Mouse (Mus musculus) adipocyte (in vitro differentiated cells): Measurements from ENCODE around the gene Nfat5.

Experiments
- DNase-seq: peaks from one replicate; pipeline ENCODE4 v3.0.0-alpha.2; 2016; ENCODE audit warnings: low spot score

Gene Nfat5

DNA sequence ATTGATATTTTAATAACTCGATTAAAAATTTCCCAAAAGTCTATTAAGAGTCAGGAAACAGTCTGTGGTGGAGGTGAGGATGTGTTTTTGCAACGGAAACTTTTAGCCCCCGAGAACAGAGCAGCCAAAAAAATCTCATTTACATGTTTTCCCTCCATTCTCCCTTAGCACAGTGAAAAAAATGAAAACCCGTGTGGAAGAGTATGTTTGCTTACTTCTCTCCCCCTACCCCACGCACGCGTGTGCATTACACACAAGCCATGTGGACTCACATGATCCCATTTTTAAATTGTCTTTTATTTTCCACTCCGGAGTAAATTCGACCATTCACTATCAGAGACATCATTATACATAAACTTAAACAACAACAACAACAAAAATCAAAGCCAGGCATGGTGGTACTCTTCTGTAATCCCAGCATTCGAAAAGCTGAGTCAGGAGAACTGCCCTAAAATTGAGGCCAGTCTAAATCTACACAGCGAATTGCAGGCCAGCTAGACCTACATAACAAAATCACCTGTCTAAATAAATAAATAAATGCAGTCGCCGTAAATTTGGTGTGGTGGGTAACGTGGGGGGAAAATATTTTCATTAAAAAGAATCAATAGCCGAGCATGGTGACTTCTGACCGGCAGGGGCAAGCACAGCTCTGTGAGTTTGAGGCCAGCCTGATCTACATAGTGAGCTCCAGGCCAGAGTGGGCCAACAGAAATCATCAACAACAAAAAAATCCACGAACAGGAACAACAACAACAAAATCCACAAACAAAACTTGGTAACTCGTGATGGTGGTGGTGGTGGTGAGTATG lies 947 bp upstream of the Nfat5 start:
- DNase-seq, result no peak

DNA sequence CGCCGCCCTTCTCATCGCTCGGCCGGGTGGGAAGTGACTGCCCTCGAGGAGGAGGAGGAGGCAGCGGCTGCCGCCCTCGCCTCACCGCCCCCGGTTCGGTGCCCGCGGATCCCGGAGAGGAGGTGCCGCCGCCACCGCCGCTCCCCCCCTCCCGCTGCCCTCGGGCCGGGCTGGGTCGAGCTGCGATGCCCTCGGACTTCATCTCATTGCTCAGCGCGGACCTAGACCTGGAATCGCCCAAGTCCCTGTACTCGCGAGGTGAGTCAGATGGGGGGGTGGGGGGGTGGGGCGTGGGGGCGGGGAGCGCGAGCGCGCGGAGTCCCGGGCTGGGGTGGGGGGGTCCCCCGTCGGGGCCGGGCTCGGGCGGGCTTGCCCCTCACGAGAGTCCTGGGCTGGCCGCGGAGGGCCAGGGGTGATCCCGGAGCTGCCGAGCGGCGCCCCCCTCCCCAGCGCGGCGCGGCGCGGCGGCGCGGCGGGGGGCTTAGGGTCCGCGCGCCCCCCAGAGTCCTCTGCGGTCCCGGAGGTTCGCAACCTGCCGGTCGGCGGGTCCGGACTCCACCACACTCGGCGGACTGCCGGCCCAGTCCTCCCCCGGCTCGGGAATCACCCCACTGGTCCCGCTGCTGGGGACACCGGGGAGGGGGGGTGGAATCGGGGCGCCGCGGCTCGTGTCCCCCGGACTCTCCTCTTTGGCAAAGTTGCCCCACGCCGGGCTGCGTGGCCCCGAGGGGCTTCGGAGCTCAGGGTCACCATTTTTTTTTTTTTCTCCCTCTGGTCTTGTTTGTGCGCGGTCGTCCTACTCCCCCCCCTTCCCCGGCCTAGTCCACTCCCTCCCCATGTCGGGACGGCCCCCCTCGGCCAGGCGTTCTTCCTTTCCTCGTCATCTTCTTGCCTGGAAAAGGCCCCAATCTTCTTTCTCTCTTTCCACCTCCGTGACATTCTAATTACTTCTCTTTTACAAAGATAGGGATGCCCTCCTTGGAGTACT lies 665 bp downstream of the Nfat5 start:
- DNase-seq, result peak; percentile 70

- peak; percentile 37 for DNase-seq
Observed at GRCm38 (mm10) chr8:107295450-107295849, 2.2 kb downstream of the Nfat5 start.

- no peak for DNase-seq
Observed at GRCm38 (mm10) chr8:107311876-107312275, 18.6 kb downstream of the Nfat5 start.

DNA sequence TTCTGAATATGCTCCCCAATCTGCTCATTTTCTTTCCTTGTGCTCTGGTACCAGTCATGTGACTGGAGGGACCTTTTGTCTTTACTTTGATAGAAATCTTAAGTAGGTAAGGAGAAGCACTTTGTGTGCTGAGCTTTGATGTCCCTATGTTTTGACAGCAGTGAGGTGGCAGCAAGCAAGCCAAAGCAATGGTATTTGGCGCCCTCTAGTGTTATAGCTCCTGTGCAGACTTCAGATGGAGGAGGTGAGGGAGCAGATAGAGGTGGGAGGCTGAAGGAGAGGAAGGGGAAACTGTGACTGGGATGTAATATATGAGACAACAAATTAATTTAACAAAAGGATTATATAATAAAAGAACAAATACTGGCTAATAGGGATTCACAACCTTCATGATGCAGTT lies 30.9 kb downstream of the Nfat5 start:
- peak; percentile 89 for DNase-seq

DNA sequence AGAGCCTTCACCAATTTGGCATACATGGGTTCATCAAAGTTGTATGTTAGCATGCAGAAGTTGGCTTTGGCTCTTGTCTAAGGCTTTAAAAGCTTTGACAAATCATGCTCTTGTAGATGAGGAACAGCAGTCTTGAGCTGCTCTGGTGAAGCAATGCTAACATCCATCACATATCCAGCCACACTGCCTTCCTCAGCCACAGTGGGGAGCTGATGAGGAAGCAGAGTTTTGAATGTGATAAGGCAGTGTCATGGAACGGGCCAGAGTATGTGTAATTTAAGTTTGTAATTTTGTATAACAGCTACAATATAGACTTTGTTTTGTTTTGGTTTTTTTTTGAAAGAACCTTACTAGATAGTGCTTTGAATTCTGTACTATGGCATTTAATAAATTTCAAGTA lies 36.3 kb downstream of the Nfat5 start:
- no peak for DNase-seq

- no peak for DNase-seq
Observed at GRCm38 (mm10) chr8:107336480-107336879, 43.2 kb downstream of the Nfat5 start.

DNA sequence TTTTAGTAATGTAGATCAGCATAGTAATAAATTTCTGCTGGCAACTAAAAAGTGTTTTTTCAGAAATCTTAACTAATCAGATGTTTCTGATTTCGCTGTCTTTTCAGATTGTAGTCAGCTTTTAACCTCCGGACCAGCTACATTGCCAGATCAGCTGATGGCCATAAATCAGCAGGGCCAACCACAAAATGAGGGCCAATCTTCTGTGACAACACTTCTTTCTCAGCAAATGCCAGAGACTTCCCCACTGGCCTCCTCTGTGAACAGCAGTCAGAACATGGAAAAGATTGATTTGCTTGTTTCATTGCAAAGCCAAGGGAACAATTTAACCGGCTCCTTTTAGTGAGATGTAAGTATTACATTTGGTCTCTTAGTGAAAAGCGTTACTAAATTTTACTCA lies 77.0 kb downstream of the Nfat5 start:
- peak; percentile 94 for DNase-seq

GRCm38 (mm10) chr8:107377346-107377745 lies 84.1 kb downstream of the Nfat5 start:
- DNase-seq, result no peak

DNA sequence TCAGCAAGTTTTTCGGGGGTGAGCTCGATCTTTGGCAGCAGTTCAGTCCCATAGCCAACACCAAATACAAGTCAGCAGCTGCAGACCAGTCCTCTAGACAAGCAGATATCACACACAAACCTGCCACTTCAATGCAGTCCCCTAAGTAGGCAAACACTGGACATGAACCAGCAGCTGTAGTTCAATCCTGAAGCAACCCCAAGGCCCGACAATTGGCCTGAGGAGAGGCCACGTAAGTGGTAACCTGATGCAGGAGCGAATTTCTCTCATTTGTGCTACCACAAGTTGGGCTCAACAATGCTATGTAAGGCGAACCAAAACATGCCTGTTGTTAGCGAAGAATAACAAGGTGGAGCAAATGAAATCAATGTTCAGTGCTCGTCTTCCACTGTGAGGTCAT lies 87.5 kb downstream of the Nfat5 start:
- no peak for DNase-seq

- no peak for DNase-seq
Observed at GRCm38 (mm10) chr8:107381666-107382065, 88.4 kb downstream of the Nfat5 start.

DNA sequence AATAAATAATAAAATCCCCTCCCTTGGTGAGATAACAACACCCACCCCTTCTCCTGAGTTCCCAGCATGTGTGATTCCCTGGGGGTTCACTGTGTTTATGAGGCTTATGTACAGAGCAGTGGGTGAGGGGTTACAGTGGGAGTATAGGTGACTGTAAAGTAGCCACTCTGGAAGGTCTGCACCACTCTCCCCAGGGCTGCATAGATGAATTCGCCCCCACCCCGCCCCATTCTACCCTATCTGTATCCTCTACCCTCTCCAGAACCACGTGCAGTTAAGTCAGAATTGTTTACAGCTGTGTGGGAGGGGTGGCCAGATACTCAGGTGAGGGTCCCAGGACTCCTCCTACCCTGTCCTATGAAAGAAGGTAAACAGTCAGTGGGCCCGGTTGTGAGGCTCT lies 89.6 kb downstream of the Nfat5 start:
- no peak for DNase-seq

GRCm38 (mm10) chr8:107384651-107385050 lies 91.4 kb downstream of the Nfat5 start:
- no peak for DNase-seq

- peak; percentile 62 for DNase-seq
Observed at GRCm38 (mm10) chr8:107385063-107385462, 91.8 kb downstream of the Nfat5 start.

DNA sequence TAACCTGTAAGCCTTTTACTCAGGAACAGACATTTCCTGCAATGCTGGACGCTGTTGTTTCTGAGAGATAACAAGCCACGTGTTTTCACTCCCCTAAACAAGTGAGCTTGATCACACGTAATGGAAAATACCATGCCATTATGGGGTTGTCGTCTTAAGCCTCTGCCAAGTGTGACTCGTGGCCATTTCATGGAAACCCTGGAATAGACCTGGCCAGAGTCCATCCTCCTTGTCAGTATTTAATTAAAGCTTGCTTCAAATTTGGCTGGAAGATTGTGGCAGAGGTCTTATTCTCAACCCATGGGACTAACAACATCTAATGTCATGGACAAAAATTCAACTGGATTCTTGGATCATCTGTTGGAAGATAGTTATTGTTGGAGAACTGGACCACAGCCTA lies 92.9 kb downstream of the Nfat5 start:
- DNase-seq, result peak; percentile 95

DNA sequence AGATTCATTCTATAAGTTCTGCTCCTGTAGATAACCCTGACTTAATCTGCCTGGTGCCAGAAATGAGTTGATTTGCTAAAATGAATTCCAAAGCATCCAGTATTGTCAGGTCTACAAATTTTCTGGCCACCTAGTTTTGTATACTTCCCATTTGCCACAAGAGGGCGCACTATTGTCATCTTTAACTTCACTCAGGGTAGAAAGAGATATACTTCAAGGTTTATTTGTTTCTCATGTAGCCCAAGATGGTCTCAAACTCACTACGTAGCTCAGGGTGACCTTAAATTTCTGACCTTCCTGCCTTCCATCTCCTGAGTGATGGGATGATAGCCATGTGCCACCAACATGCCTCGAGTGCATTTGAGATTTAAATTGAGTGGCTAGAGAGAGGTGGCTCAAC lies 93.4 kb downstream of the Nfat5 start:
- DNase-seq, result peak; percentile 90

DNA sequence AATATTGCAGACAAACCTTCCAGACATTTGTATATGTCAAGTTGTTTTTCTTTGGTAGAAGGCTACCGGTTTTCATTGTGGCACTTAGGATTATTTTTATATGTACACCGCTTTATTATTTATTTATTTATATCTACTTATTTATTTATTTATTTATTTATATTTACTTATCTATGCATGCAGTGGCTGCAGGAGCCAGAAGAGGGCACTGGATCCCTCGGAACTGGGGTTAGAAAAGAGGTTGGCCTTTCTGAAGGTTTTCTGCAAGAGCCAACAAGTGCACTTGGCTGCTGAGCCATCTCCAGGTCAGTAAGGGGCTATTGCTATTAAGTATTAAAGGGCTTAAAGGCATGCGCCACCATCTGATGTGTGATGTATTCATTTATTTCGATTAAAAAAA lies 94.6 kb downstream of the Nfat5 start:
- peak; percentile 86 for DNase-seq

- DNase-seq, result peak; percentile 90
Observed at GRCm38 (mm10) chr8:107389557-107389956, 96.3 kb downstream of the Nfat5 start.

DNA sequence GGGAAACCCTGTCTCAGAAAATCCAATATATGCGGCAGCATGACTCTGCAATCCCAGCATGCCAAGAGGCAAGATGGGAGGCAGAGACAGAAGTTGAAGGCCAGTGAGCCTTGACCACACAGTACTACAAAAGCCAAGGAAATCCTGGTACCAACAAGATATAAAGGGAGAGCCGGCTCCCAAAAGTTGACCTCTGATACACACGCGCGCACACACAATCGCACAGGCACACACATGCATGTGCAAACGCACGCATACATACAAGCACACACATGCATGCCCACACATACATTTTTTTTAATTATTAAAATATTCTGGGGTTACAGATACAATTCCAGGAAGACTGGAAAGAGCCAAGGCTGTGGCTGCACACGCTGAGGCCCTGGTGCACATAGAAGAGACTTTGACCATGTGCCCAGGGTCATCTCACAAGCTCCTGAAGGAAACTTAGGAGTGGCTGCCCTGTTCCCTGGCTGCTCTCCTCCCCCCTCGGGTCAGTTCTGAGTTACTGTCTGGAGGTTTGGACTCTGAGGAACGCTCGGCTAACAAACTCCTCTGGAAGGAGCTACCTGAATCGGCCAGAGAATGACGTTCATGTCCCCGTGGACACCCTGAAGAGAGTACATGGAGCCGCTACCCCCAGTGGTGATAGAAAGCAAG lies 97.3 kb downstream of the Nfat5 start:
- no peak for DNase-seq

GRCm38 (mm10) chr8:107391136-107391516 lies 97.9 kb downstream of the Nfat5 start:
- DNase-seq, result no peak

DNA sequence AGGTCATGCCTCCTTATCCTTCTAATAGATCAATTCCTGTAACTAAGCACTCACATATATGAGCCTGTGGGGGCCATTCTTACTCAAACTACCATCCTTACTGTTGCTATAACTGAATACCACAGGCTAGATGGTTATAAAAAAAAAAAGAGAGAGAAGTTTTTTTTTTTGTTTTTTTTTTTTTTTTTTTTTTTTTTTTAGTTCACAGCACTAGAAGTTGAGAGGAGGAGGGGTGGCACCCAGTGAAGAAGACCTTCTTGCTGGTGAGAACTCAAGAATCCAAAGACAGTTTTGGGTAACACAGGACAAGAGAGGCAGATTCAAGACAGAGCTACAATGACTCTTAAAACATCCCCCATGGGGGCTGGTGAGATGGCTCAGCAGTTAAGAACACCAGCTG lies 102.1 kb downstream of the Nfat5 start:
- no peak for DNase-seq

GRCm38 (mm10) chr8:107396106-107396670 lies 102.9 kb downstream of the Nfat5 start:
- DNase-seq, result peak; percentile 86
